Comparison of ENCODE assay signal across 8 mouse cellular contexts in the genomic region with DNA sequence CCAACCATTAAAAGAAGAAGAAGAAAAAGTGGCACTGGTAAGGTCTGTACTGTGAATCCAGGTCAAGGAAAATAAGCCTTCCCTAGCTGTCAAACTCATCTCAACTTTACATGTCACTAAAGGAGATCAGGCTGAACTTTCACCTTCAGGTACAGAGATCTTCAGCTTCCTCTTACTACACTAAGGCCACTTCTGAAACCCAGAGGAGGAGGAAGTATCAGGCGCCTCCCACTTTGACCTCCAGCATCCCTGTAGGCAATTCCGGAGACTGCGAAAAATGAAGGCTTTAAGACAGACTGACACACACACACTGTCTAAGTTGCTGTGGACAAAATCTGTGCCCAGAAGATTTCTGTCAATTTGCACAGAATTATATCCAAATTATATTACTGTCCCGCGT. TPM values are rescaled to one million over a fixed set of nuclear protein-coding genes. Genes with fewer than 3 reads are reported as not detected.
DNase-seq lines count a peak whose midpoint lies in the region; ATAC-seq lines count a peak whose summit lies in the region.

No protein-coding gene starts in this region.

- DNase-seq in adrenal gland, postnatal 14 days = peak; percentile 25
- DNase-seq in adrenal gland, adult 8-10 months = no peak
- DNase-seq in embryo, embryonic 9.5 days (ENCODE audit: extremely low spot score) = peak; percentile 22
- peak; percentile 37 to 48 for DNase-seq in kidney, postnatal 25 days
- no peak for DNase-seq in layer of hippocampus, postnatal 36 days

- no peaks in the 10 kb centered on the region; the same call in 1 of the 2 replicates for H3K27me3 ChIP-seq in heart, embryonic 16.5 days (ENCODE audit: control insufficient read depth, insufficient read depth, low read length)
- no peaks in the 10 kb centered on the region for H3K27me3 ChIP-seq in megakaryocyte, embryonic 14.5 days (replicated peaks)
- no peaks in the 10 kb centered on the region for H3K27me3 ChIP-seq in stomach, embryonic 16.5 days (ENCODE audit: control insufficient read depth, insufficient read depth, low read length)

- H3K27ac ChIP-seq in heart, embryonic 16.5 days (ENCODE audit: low read length) = peak overlapping the region; percentile 80
- H3K27ac ChIP-seq in stomach, embryonic 16.5 days (ENCODE audit: low read length) = peak overlapping the region; percentile 91

- H3K9ac ChIP-seq in heart, embryonic 16.5 days (ENCODE audit: low read length) = peak overlapping the region; percentile 92
- H3K9ac ChIP-seq in stomach, embryonic 16.5 days (ENCODE audit: low read length) = peak overlapping the region; percentile 97

- H3K4me3 ChIP-seq in heart, embryonic 16.5 days (ENCODE audit: low read length) = peak overlapping the region; percentile 83
- H3K4me3 ChIP-seq in megakaryocyte, embryonic 14.5 days (replicated peaks) = peak overlapping the region; percentile 97
- peak overlapping the region; percentile 90 for H3K4me3 ChIP-seq in stomach, embryonic 16.5 days (replicated peaks; ENCODE audit: low read length)

- H3K4me1 ChIP-seq in heart, embryonic 16.5 days (ENCODE audit: control insufficient read depth, insufficient read depth, low read length) = peaks cover 5% of the 10 kb centered on the region; the same call in 1 of the 2 replicates
- H3K4me1 ChIP-seq in megakaryocyte, embryonic 14.5 days = peaks cover 13% of the 10 kb centered on the region; the same call in 1 of the 2 replicates
- H3K4me1 ChIP-seq in stomach, embryonic 16.5 days (ENCODE audit: control insufficient read depth, insufficient read depth, low read length) = no peaks in the 10 kb centered on the region

- no peaks in the 10 kb centered on the region for H3K36me3 ChIP-seq in heart, embryonic 16.5 days (ENCODE audit: control insufficient read depth, insufficient read depth)
- H3K36me3 ChIP-seq in megakaryocyte, embryonic 14.5 days (replicated peaks; ENCODE audit: low read length) = peaks cover 12% of the 10 kb centered on the region
- H3K36me3 ChIP-seq in stomach, embryonic 16.5 days (ENCODE audit: control insufficient read depth, insufficient read depth, low read length) = no peaks in the 10 kb centered on the region

- under 1% methylated on average over 5 of the region's 5 CpGs for WGBS in heart, embryonic 16.5 days
- 2% methylated on average over 5 of the region's 5 CpGs for WGBS in stomach, embryonic 16.5 days

- peak overlapping the region; percentile 72 for H3K4me2 ChIP-seq in heart, embryonic 16.5 days (ENCODE audit: low read depth, low read length)
- peak overlapping the region; percentile 72 for H3K4me2 ChIP-seq in stomach, embryonic 16.5 days (ENCODE audit: low read depth, low read length)

- ATAC-seq in heart, embryonic 16.5 days (replicated peaks; ENCODE audit: extremely low read depth, insufficient read depth, low FRiP score) = no peak
- no peak for ATAC-seq in stomach, embryonic 16.5 days (ENCODE audit: insufficient read depth, low FRiP score)

- no peaks in the 10 kb centered on the region for H3K9me3 ChIP-seq in heart, embryonic 16.5 days (replicated peaks; ENCODE audit: control insufficient read depth, low read length)
- H3K9me3 ChIP-seq in megakaryocyte, embryonic 14.5 days = peaks cover under 1% of the 10 kb centered on the region; the same call in 1 of the 2 replicates
- no peaks in the 10 kb centered on the region for H3K9me3 ChIP-seq in stomach, embryonic 16.5 days (replicated peaks; ENCODE audit: control insufficient read depth, low read length)

RNA-seq across cellular contexts. Expression of a gene that starts 0.8 kb away (rescaled TPM):
- total RNA-seq in adrenal gland, postnatal 14 days (2021) = 45.5 and 46.9 TPM in 2 replicates
- total RNA-seq in adrenal gland, adult 8-10 months (2022) = 10 to 100 TPM; 42.3 to 48.7 (median 45.9) TPM
- 36.1 and 38.4 TPM in 2 replicates for polyA plus RNA-seq in heart, embryonic 16.5 days (2015; fragmentation: Nextera tagmentation; extraction: Ambion mirVana)
- 3.2 TPM in 1 of 2 replicates, not detected in the other for polyA plus RNA-seq in megakaryocyte, embryonic 14.5 days (2012; ENCODE audit: insufficient read depth, low replicate concordance)
- 49.1 and 51.7 TPM in 2 replicates for polyA plus RNA-seq in stomach, embryonic 16.5 days (2015; fragmentation: Nextera tagmentation; extraction: Ambion mirVana)
- total RNA-seq in layer of hippocampus, postnatal 36 days (2021) = 10 to 100 TPM; 44.6 to 47.3 TPM

RNA-seq across cellular contexts. Expression of a gene that starts 25.9 kb away (rescaled TPM):
- total RNA-seq in adrenal gland, postnatal 14 days (2021) = not detected in 2 replicates
- not detected for total RNA-seq in adrenal gland, adult 8-10 months (2022)
- polyA plus RNA-seq in heart, embryonic 16.5 days (2015; fragmentation: Nextera tagmentation; extraction: Ambion mirVana) = not detected in 2 replicates
- 0.03 TPM in 1 of 2 replicates, not detected in the other for polyA plus RNA-seq in megakaryocyte, embryonic 14.5 days (2012; ENCODE audit: insufficient read depth, low replicate concordance)
- polyA plus RNA-seq in stomach, embryonic 16.5 days (2015; fragmentation: Nextera tagmentation; extraction: Ambion mirVana) = not detected in 2 replicates
- not detected for total RNA-seq in layer of hippocampus, postnatal 36 days (2021)

RNA-seq across cellular contexts. Expression of a gene that starts 38.1 kb away (rescaled TPM):
- not detected in 2 replicates for total RNA-seq in adrenal gland, postnatal 14 days (2021)
- not detected for total RNA-seq in adrenal gland, adult 8-10 months (2022)
- polyA plus RNA-seq in heart, embryonic 16.5 days (2015; fragmentation: Nextera tagmentation; extraction: Ambion mirVana) = not detected in 2 replicates
- not detected in 2 replicates for polyA plus RNA-seq in megakaryocyte, embryonic 14.5 days (2012; ENCODE audit: insufficient read depth, low replicate concordance)
- not detected in 2 replicates for polyA plus RNA-seq in stomach, embryonic 16.5 days (2015; fragmentation: Nextera tagmentation; extraction: Ambion mirVana)
- not detected for total RNA-seq in layer of hippocampus, postnatal 36 days (2021)

RNA-seq across cellular contexts. Expression of a gene that starts 59.4 kb away (rescaled TPM):
- not detected in 2 replicates for total RNA-seq in adrenal gland, postnatal 14 days (2021)
- not detected for total RNA-seq in adrenal gland, adult 8-10 months (2022)
- polyA plus RNA-seq in heart, embryonic 16.5 days (2015; fragmentation: Nextera tagmentation; extraction: Ambion mirVana) = not detected in 2 replicates
- 0.30 TPM in 1 of 2 replicates, not detected in the other for polyA plus RNA-seq in megakaryocyte, embryonic 14.5 days (2012; ENCODE audit: insufficient read depth, low replicate concordance)
- polyA plus RNA-seq in stomach, embryonic 16.5 days (2015; fragmentation: Nextera tagmentation; extraction: Ambion mirVana) = not detected in 2 replicates
- not detected for total RNA-seq in layer of hippocampus, postnatal 36 days (2021)

Comparison
In these comparisons a context has a peak if more than half of its experiments do, and no peak if none do; other contexts are left out.
1. DNase-seq: peak in adrenal gland, postnatal 14 days (single experiment), embryo, embryonic 9.5 days (single experiment) and kidney, postnatal 25 days (2 of 2); none in adrenal gland, adult 8-10 months (single experiment) and layer of hippocampus, postnatal 36 days (0 of 2).
2. Peak in every context shown above with its lines, with median percentiles within 50 percentile points of each other: H3K4me3 ChIP-seq.